Mouse (Mus musculus): ENCODE data around the gene Sfxn5.

DNA sequence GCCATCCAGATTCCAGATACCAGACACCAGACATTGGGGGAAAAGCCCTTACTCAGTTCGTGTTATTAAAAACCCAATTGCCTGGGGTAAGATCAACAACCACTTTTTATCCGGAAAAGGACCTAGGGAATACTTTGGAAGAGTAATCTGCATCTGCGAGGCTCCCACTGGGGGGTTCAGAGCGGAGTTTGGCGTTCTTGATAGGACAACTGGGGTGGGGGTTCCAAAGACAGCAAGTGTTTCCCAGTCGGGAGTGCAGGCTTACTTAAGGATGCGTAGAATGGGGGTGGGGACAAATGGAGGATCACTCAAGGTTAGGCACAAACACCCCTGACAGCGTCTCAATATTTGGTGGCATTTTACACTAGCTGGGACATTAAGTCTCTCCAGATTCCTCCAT, 1.5 kb downstream of the Sfxn5 start:
- TF ChIP-seq EP300 (IDR thresholded peaks at IDR 0.05; ENCODE audit: low read depth) (no peak), CTCF (IDR thresholded peaks at IDR 0.05; ENCODE audit: low read depth) (no peak)

All from liver, embryonic 14.5 days (tissue).